Comparison of ENCODE assay signal across 12 mouse cellular contexts in the genomic region with DNA sequence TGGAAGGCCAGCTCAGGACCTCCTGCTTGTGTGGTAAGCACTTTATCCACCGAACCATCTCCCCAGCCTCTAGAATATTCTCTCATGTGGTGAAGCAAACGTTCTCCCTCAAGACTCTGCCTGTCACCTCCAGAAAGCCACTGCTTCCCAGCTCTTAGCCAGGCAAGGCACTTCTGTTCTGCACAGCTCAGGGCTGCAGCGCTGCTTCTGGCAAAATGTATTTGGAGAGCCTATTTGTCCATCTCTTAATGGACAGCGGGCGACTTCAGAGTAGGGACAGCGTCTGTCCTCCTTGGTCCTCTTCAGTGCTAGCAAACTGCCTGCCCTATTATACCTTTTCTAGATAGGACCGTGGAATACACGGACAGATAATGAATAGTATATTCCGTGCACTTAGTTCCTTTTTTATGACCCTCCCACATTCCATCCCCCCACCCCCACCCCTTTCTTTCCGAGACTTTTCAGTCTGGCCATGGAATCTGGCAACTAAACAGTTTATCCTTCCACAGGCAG. TPM values are rescaled to one million over a fixed set of nuclear protein-coding genes. Genes with fewer than 3 reads are reported as not detected.
DNase-seq lines count a peak whose midpoint lies in the region; ATAC-seq lines count a peak whose summit lies in the region.
"Had no signal": no experiment of that assay in that cellular context is flagged by ENCODE, and none has a peak within 500 bp of the region (broad histone marks: within the 10 kb centered on the region; RNA-seq: fewer than 3 reads in every experiment).

No protein-coding gene starts in this region.

- ATAC-seq in hindbrain, embryonic 15.5 days (ENCODE audit: low FRiP score, low read depth) = peak; percentile 49
- no peak for ATAC-seq in hindbrain, embryonic 11.5 days (ENCODE audit: low FRiP score)
- ATAC-seq in midbrain, embryonic 15.5 days (replicated peaks) = 0 out of 2 replicates have a peak, but pooled peaks have one; percentile 11
- no peak for ATAC-seq in limb, embryonic 13.5 days (ENCODE audit: low FRiP score, low read depth)
- no peak for ATAC-seq in stomach, embryonic 16.5 days (ENCODE audit: insufficient read depth, low FRiP score)
- ATAC-seq in CD4-positive, CD25-positive, alpha-beta regulatory T cell, adult 4 months = no peak

- WGBS in hindbrain, embryonic 15.5 days = 54% methylated on average over 10 of the region's 10 CpGs
- 79% methylated on average over 10 of the region's 10 CpGs for WGBS in hindbrain, embryonic 11.5 days
- 70% methylated on average over 10 of the region's 10 CpGs for WGBS in midbrain, embryonic 15.5 days
- WGBS in midbrain, embryonic 10.5 days = 87% methylated on average over 10 of the region's 10 CpGs
- WGBS in limb, embryonic 13.5 days = 61% methylated on average over 10 of the region's 10 CpGs
- 43% methylated on average over 10 of the region's 10 CpGs for WGBS in stomach, embryonic 16.5 days

- H3K9ac ChIP-seq in hindbrain, embryonic 15.5 days = no peak overlapping the region
- H3K9ac ChIP-seq in hindbrain, embryonic 11.5 days (ENCODE audit: low read depth, low read length) = no peak overlapping the region
- H3K9ac ChIP-seq in midbrain, embryonic 15.5 days = no peak overlapping the region
- H3K9ac ChIP-seq in limb, embryonic 13.5 days = no peak overlapping the region
- H3K9ac ChIP-seq in stomach, embryonic 16.5 days (ENCODE audit: low read length) = no peak overlapping the region
- H3K9ac ChIP-seq: embryonic facial prominence, embryonic 12.5 days had no signal

- H3K36me3 ChIP-seq in hindbrain, embryonic 15.5 days = no peaks in the 10 kb centered on the region
- no peaks in the 10 kb centered on the region for H3K36me3 ChIP-seq in hindbrain, embryonic 11.5 days (ENCODE audit: control insufficient read depth, insufficient read depth, low read length)
- no peaks in the 10 kb centered on the region for H3K36me3 ChIP-seq in midbrain, embryonic 15.5 days (replicated peaks)
- H3K36me3 ChIP-seq in midbrain, embryonic 10.5 days = no peaks in the 10 kb centered on the region
- no peaks in the 10 kb centered on the region for H3K36me3 ChIP-seq in limb, embryonic 13.5 days
- H3K36me3 ChIP-seq in stomach, embryonic 16.5 days (ENCODE audit: control insufficient read depth, insufficient read depth, low read length) = no peaks in the 10 kb centered on the region
- H3K36me3 ChIP-seq: embryonic facial prominence, embryonic 12.5 days had no signal

- H3K4me2 ChIP-seq in hindbrain, embryonic 15.5 days = peak overlapping the region; percentile 31
- H3K4me2 ChIP-seq in hindbrain, embryonic 11.5 days (replicated peaks; ENCODE audit: low read depth, low read length) = no peak overlapping the region
- peak overlapping the region; percentile 16; the same call in 1 of the 2 replicates for H3K4me2 ChIP-seq in midbrain, embryonic 15.5 days
- H3K4me2 ChIP-seq in limb, embryonic 13.5 days (replicated peaks) = peak overlapping the region; percentile 43
- H3K4me2 ChIP-seq in stomach, embryonic 16.5 days (ENCODE audit: low read depth, low read length) = peak overlapping the region; percentile 20
- H3K4me2 ChIP-seq: embryonic facial prominence, embryonic 12.5 days had no signal

- no peak overlapping the region for H3K4me3 ChIP-seq in hindbrain, embryonic 15.5 days
- no peak overlapping the region for H3K4me3 ChIP-seq in hindbrain, embryonic 11.5 days (ENCODE audit: low read depth, low read length)
- H3K4me3 ChIP-seq in midbrain, embryonic 15.5 days = no peak overlapping the region
- no peak overlapping the region for H3K4me3 ChIP-seq in midbrain, embryonic 10.5 days
- H3K4me3 ChIP-seq in limb, embryonic 13.5 days = no peak overlapping the region
- H3K4me3 ChIP-seq in stomach, embryonic 16.5 days (replicated peaks; ENCODE audit: low read length) = no peak overlapping the region
- H3K4me3 ChIP-seq: embryonic facial prominence, embryonic 12.5 days had no signal

- H3K27ac ChIP-seq in hindbrain, embryonic 15.5 days (replicated peaks) = peak overlapping the region; percentile 62
- H3K27ac ChIP-seq in hindbrain, embryonic 11.5 days (ENCODE audit: low read depth, low read length) = no peak overlapping the region
- peak overlapping the region; percentile 60 for H3K27ac ChIP-seq in midbrain, embryonic 15.5 days
- no peak overlapping the region for H3K27ac ChIP-seq in midbrain, embryonic 10.5 days (replicated peaks)
- H3K27ac ChIP-seq in limb, embryonic 13.5 days = peak overlapping the region; percentile 28; the same call in 1 of the 2 replicates
- peak overlapping the region; percentile 50; the same call in 1 of the 2 replicates for H3K27ac ChIP-seq in stomach, embryonic 16.5 days (ENCODE audit: low read length)
- H3K27ac ChIP-seq: embryonic facial prominence, embryonic 12.5 days had no signal

- no peaks in the 10 kb centered on the region for H3K27me3 ChIP-seq in hindbrain, embryonic 15.5 days
- no peaks in the 10 kb centered on the region for H3K27me3 ChIP-seq in hindbrain, embryonic 11.5 days (ENCODE audit: control insufficient read depth, insufficient read depth, low read length)
- no peaks in the 10 kb centered on the region for H3K27me3 ChIP-seq in midbrain, embryonic 15.5 days (replicated peaks)
- H3K27me3 ChIP-seq in midbrain, embryonic 10.5 days (ENCODE audit: low read depth, poor library complexity, severe bottlenecking) = no peaks in the 10 kb centered on the region
- H3K27me3 ChIP-seq in limb, embryonic 13.5 days = no peaks in the 10 kb centered on the region
- H3K27me3 ChIP-seq in stomach, embryonic 16.5 days (ENCODE audit: control insufficient read depth, insufficient read depth, low read length) = no peaks in the 10 kb centered on the region
- H3K27me3 ChIP-seq: embryonic facial prominence, embryonic 12.5 days had no signal

- peaks cover 15% of the 10 kb centered on the region; the same call in 1 of the 2 replicates for H3K4me1 ChIP-seq in hindbrain, embryonic 15.5 days (replicated peaks)
- H3K4me1 ChIP-seq in hindbrain, embryonic 11.5 days (replicated peaks; ENCODE audit: control insufficient read depth, insufficient read depth, low read length) = no peaks in the 10 kb centered on the region; the same call in 1 of the 2 replicates
- peaks cover 14% of the 10 kb centered on the region for H3K4me1 ChIP-seq in midbrain, embryonic 15.5 days
- H3K4me1 ChIP-seq in midbrain, embryonic 10.5 days = peaks cover 20% of the 10 kb centered on the region
- H3K4me1 ChIP-seq in limb, embryonic 13.5 days = peaks cover 18% of the 10 kb centered on the region
- peaks cover 4% of the 10 kb centered on the region; the same call in 1 of the 2 replicates for H3K4me1 ChIP-seq in stomach, embryonic 16.5 days (ENCODE audit: control insufficient read depth, insufficient read depth, low read length)

- DNase-seq in hindbrain, embryonic 11.5 days (ENCODE audit: low spot score) = no peak
- DNase-seq in midbrain, embryonic 10.5 days (ENCODE audit: low spot score) = no peak
- DNase-seq in thymus, postnatal 14 days = no peak
- DNase-seq: cerebellum, adult 11-12 months; kidney, adult 11 months; lung, postnatal 36 days had no signal

- peaks cover 3% of the 10 kb centered on the region; the same call in 1 of the 2 replicates for H3K9me3 ChIP-seq in hindbrain, embryonic 15.5 days
- no peaks in the 10 kb centered on the region for H3K9me3 ChIP-seq in hindbrain, embryonic 11.5 days (ENCODE audit: control insufficient read depth, low read length)
- H3K9me3 ChIP-seq in midbrain, embryonic 15.5 days = no peaks in the 10 kb centered on the region
- no peaks in the 10 kb centered on the region; the same call in 1 of the 2 replicates for H3K9me3 ChIP-seq in midbrain, embryonic 10.5 days (replicated peaks)
- H3K9me3 ChIP-seq in limb, embryonic 13.5 days = peaks cover 8% of the 10 kb centered on the region
- H3K9me3 ChIP-seq in stomach, embryonic 16.5 days (replicated peaks; ENCODE audit: control insufficient read depth, low read length) = peaks cover 7% of the 10 kb centered on the region; the same call in 1 of the 2 replicates
- H3K9me3 ChIP-seq: embryonic facial prominence, embryonic 12.5 days had no signal

RNA-seq across cellular contexts. Expression of a gene that starts 1.5 kb away (rescaled TPM):
- 0.21 and 0.32 TPM in 2 replicates for polyA plus RNA-seq in hindbrain, embryonic 15.5 days (2015; fragmentation: Nextera tagmentation; extraction: Ambion mirVana)
- polyA plus RNA-seq in hindbrain, embryonic 11.5 days (2014; fragmentation: Nextera tagmentation; extraction: Ambion mirVana) = 0.25 and 0.45 TPM in 2 replicates
- 0.19 and 0.32 TPM in 2 replicates for polyA plus RNA-seq in midbrain, embryonic 15.5 days (2015; fragmentation: Nextera tagmentation; extraction: Ambion mirVana)
- polyA plus RNA-seq in midbrain, embryonic 10.5 days (2016; fragmentation: Nextera tagmentation; extraction: Ambion mirVana) = 0.05 and 0.10 TPM in 2 replicates
- 0.60 and 0.70 TPM in 2 replicates for polyA plus RNA-seq in limb, embryonic 13.5 days (2015; fragmentation: Nextera tagmentation; extraction: Ambion mirVana)
- 0.92 and 1.2 TPM in 2 replicates for polyA plus RNA-seq in stomach, embryonic 16.5 days (2015; fragmentation: Nextera tagmentation; extraction: Ambion mirVana)
- polyA plus RNA-seq in CD4-positive, CD25-positive, alpha-beta regulatory T cell, adult 4 months (2017; shearing (Covaris generic)) = not detected

RNA-seq across cellular contexts. Expression of a gene that starts 14.9 kb away (rescaled TPM):
- polyA plus RNA-seq in hindbrain, embryonic 15.5 days (2015; fragmentation: Nextera tagmentation; extraction: Ambion mirVana) = 0.04 and 0.16 TPM in 2 replicates
- not detected in 2 replicates for polyA plus RNA-seq in hindbrain, embryonic 11.5 days (2014; fragmentation: Nextera tagmentation; extraction: Ambion mirVana)
- not detected in 2 replicates for polyA plus RNA-seq in midbrain, embryonic 15.5 days (2015; fragmentation: Nextera tagmentation; extraction: Ambion mirVana)
- polyA plus RNA-seq in midbrain, embryonic 10.5 days (2016; fragmentation: Nextera tagmentation; extraction: Ambion mirVana) = 0.05 TPM in 1 of 2 replicates, not detected in the other
- polyA plus RNA-seq in limb, embryonic 13.5 days (2015; fragmentation: Nextera tagmentation; extraction: Ambion mirVana) = 0.06 TPM in 1 of 2 replicates, not detected in the other
- polyA plus RNA-seq in stomach, embryonic 16.5 days (2015; fragmentation: Nextera tagmentation; extraction: Ambion mirVana) = 0.48 and 0.71 TPM in 2 replicates
- not detected for polyA plus RNA-seq in CD4-positive, CD25-positive, alpha-beta regulatory T cell, adult 4 months (2017; shearing (Covaris generic))
- polyA plus RNA-seq: embryonic facial prominence, embryonic 12.5 days had no signal

Comparison
In these comparisons a context has a peak if more than half of its experiments do, and no peak if none do; other contexts are left out.
1. ATAC-seq: peak in hindbrain, embryonic 15.5 days (single experiment) and midbrain, embryonic 15.5 days (single experiment); none in hindbrain, embryonic 11.5 days (single experiment), limb, embryonic 13.5 days (single experiment), stomach, embryonic 16.5 days (single experiment) and CD4-positive, CD25-positive, alpha-beta regulatory T cell, adult 4 months (single experiment).
2. H3K27ac ChIP-seq: peak in hindbrain, embryonic 15.5 days (single experiment), midbrain, embryonic 15.5 days (single experiment), limb, embryonic 13.5 days (single experiment) and stomach, embryonic 16.5 days (single experiment); none in hindbrain, embryonic 11.5 days (single experiment) and midbrain, embryonic 10.5 days (single experiment).